Mouse (Mus musculus) testis, adult 2 months (tissue): Measurements from ENCODE around the gene A930017K11Rik.

Experiments used
- CTCF ChIP-seq: fragments of 200-500 bp; IDR thresholded peaks from 2 replicates; pipeline ENCODE4 v1.5.1; 2012; ENCODE audit warnings: low read depth, mild to moderate bottlenecking, inconsistent platforms, low read length, moderate library complexity; ENCODE audit not compliant: control insufficient read depth, insufficient read depth, insufficient replicate concordance
- POLR2A ChIP-seq: fragments of 200-500 bp; IDR thresholded peaks from 2 replicates; pipeline ENCODE4 v1.6.1; 2012; ENCODE audit warnings: low read depth, mild to moderate bottlenecking, inconsistent platforms, low read length, moderate library complexity; ENCODE audit not compliant: control insufficient read depth

- TF ChIP-seq CTCF (no peak), POLR2A (no peak)
Observed at GRCm38 (mm10) chr17:25916931-25917647, 35.3 kb downstream of the A930017K11Rik start.
